Mouse (Mus musculus): ENCODE data around the gene Lama5. TPM values are rescaled to one million over a fixed set of nuclear protein-coding genes. Genes with fewer than 3 reads are reported as not detected.

The Lama5 gene
- polyA plus RNA-seq, 1 experiment from 2014 or later: 7.2 TPM

DNA sequence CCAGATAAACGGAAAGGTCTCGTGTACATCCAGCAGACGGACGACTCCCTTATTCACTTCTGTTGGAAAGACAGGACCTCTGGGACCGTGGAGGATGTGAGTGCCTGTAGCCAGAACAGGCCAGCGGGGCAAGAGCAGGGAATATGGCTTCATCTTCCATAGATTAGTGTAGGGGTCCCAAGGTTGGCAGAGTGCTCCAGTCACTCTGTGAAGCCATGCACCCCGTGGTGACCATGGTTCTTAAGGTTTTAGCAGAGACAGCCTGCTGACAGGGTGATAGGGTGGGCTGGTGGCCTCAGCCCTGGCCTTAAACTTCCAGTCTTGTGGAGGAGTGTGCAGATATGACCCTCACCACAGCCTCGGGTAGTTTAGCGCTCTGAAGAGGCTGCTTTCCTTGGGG lies 53.5 kb downstream of the Lama5 start:
- Histone ChIP-seq H3K27me3 (ENCODE audit: insufficient read depth, poor library complexity, severe bottlenecking) (no peaks in the 10 kb centered on the region), H3K4me3 (peak overlapping the region; percentile 95), H3K9me3 (no peaks in the 10 kb centered on the region), H3K4me1 (replicated peaks) (peaks cover 33% of the 10 kb centered on the region), H3K36me3 (peaks cover 46% of the 10 kb centered on the region), H3K27ac (peak overlapping the region; percentile 97)
- 7% methylated on average over 9 of the region's 9 CpGs for WGBS
- DNase-seq (ENCODE audit: low spot score): no peak

DNA sequence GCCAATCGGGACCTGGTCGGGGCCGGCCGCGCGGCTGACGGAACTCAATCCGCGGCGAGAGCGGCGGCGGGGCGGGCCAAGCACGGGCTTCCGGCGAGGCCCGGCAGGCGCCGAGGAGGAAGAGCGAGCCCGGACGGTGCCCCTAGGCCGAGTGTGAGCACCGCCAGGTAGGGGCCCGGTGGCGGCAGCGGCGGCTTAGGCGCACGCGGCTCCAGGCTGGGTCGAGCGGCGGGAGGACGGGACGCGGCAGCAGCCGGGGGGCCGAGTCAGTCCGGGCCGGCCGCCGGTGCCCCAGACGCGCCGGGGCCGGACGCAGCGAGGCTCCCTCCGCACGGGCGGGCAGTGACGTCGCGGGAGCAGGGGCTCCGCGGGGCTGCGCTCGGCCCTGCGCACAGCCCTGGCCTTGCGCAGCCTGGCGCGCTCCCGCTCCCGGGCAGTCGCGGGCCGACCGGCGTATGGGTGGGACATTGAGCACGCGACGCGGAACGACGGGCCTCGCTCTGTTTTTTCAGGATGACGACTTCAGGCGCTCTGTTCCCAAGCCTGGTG lies 54.1 kb downstream of the Lama5 start:
- H3K27ac ChIP-seq: peak overlapping the region; percentile 97
- H3K9me3 ChIP-seq: no peaks in the 10 kb centered on the region
- DNase-seq (ENCODE audit: low spot score): no peak
- peak overlapping the region; percentile 95 for H3K4me3 ChIP-seq
- H3K4me1 ChIP-seq (replicated peaks): peaks cover 33% of the 10 kb centered on the region
- no peaks in the 10 kb centered on the region for H3K27me3 ChIP-seq (ENCODE audit: insufficient read depth, poor library complexity, severe bottlenecking)
- under 1% methylated on average over 80 of the region's 80 CpGs for WGBS
- H3K36me3 ChIP-seq: peaks cover 41% of the 10 kb centered on the region

DNA sequence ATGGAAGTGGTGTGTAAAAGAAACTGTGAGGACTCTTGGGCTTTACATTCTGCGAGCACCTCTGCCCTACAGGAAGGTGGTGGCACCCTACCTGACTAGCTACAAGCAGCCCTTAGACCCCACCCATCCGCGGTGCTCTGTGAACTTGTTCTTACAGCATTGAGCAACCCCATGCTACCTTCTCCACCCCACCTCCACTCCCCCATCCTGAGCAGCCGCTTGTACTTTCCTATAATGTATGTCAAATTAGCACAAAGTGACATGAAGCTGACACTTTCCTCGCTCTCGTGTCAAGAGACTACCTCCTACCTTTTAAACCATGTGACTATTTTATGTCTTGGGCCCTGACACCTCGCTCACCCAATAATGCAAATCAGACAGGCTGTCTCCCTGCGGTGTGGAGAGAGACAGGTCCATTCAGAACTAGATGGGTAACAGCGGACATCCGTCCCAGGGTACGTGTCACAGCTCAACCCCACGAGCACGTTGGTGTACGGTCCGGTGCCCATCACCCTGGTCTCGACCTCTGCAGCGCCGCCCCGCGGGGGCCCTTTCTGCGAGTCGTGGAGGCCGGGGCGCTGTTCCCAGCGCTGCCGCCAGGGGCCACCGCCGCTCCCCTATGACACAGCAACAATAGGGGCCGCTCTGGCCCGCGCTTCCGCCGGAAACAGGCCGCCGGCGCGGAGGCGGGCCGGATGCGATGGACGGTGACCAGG lies 54.7 kb downstream of the Lama5 start, which contains the start of gene Adrm1:
Adrm1 (plus strand) TSS at position 680 of the 716 bp plus-strand sequence.
- Histone ChIP-seq H3K27ac (peak within 1 kb of the TSS; percentile 97), H3K4me3 (peak within 1 kb of the TSS; percentile 95), H3K36me3 (peaks cover 34% of the 10 kb centered on the region), H3K4me1 (replicated peaks) (peaks cover 33% of the 10 kb centered on the region), H3K27me3 (ENCODE audit: insufficient read depth, poor library complexity, severe bottlenecking) (no peaks in the 10 kb centered on the region), H3K9me3 (no peaks in the 10 kb centered on the region)
- DNase-seq (ENCODE audit: low spot score): peak; percentile 98
- whole genome bisulfite sequencing: 5% methylated on average over 41 of the region's 41 CpGs

DNA sequence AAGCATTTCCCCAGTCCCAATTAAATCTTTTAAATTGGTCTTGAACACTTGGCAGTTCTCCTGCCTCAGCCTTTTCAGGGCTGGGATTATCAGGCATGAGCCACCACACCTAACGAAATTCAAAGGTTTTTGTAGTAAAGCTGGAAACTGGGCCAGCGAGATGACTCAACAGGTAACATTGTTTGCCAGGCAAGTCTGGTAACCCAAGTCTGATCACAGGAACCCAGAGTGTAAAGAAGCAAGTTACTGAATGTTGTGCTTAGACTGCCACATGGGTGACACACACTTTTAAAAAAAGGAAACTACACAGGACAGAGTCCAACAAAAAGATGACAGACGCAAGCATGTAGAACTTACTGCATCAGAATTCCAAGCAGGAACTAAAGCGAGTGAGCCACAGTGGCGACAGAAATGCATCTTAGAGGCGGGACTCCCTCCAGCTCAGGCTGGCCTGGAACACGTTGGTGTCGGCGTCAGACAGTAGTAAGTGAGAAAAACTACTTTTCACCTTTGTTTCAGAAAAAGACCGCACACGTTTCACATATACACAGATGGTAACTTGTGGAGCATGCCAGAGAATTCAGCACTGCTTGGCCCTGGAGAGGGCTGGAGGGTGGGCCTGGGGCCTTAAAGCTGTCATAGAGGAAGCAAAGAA lies 55.4 kb downstream of the Lama5 start:
- 89% methylated on average over 11 of the region's 11 CpGs for WGBS
- Histone ChIP-seq H3K27ac (peak overlapping the region; percentile 97), H3K4me1 (replicated peaks) (peaks cover 33% of the 10 kb centered on the region), H3K36me3 (peaks cover 28% of the 10 kb centered on the region), H3K9me3 (no peaks in the 10 kb centered on the region), H3K4me3 (no peak overlapping the region), H3K27me3 (ENCODE audit: insufficient read depth, poor library complexity, severe bottlenecking) (no peaks in the 10 kb centered on the region)
- DNase-seq (ENCODE audit: low spot score): no peak

DNA sequence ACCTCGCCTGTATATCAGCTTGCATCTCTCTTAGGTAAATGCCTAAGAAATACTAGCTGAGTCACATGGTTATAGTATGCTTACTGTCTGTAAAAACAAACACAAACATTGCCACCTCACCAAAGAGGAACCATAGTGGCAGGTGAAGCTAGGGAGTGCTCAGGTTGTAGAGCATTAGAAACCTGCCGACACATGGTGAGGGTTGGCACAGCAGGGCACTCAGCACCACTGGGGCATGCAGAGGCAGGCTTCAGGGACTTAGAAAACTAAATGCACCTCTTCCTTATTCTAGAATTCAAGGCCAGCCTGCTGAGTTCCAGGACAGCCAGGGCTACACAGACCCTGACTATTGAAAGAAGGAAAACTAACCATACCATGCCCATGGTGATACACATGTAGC lies 58.8 kb downstream of the Lama5 start:
- H3K27ac ChIP-seq: no peak overlapping the region
- 87% methylated on average over 2 of the region's 2 CpGs for WGBS
- H3K27me3 ChIP-seq (ENCODE audit: insufficient read depth, poor library complexity, severe bottlenecking): no peaks in the 10 kb centered on the region
- H3K9me3 ChIP-seq: no peaks in the 10 kb centered on the region
- peaks cover 20% of the 10 kb centered on the region for H3K36me3 ChIP-seq
- H3K4me3 ChIP-seq: no peak overlapping the region
- DNase-seq (ENCODE audit: low spot score): no peak
- peaks cover 13% of the 10 kb centered on the region for H3K4me1 ChIP-seq (replicated peaks)

DNA sequence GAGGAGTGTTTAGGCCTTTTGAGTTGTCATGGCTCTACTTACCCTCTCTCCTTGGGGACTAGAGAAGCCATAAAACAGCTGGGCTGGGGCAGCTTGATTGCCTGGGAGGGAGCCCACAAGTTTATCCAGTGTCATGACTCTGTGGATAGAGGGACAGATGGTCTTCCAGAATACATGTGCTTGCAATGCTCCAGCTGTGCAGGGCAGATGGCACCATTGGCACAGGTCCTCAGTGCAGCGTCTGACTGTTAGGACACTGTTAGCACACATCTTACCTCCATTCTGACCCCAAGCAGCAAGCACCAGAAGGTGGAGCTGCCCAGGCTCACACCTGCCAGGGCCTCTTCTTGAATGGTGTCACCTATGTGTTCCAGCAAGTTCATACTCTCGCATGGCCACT lies 59.8 kb downstream of the Lama5 start:
- H3K27ac ChIP-seq: no peak overlapping the region; the same call in 1 of the 2 replicates
- WGBS: 89% methylated on average over 2 of the region's 2 CpGs
- H3K9me3 ChIP-seq: no peaks in the 10 kb centered on the region
- peaks cover 31% of the 10 kb centered on the region for H3K36me3 ChIP-seq
- no peaks in the 10 kb centered on the region for H3K27me3 ChIP-seq (ENCODE audit: insufficient read depth, poor library complexity, severe bottlenecking)
- H3K4me3 ChIP-seq: no peak overlapping the region
- DNase-seq (ENCODE audit: low spot score): no peak
- H3K4me1 ChIP-seq (replicated peaks): peaks cover 4% of the 10 kb centered on the region

DNA sequence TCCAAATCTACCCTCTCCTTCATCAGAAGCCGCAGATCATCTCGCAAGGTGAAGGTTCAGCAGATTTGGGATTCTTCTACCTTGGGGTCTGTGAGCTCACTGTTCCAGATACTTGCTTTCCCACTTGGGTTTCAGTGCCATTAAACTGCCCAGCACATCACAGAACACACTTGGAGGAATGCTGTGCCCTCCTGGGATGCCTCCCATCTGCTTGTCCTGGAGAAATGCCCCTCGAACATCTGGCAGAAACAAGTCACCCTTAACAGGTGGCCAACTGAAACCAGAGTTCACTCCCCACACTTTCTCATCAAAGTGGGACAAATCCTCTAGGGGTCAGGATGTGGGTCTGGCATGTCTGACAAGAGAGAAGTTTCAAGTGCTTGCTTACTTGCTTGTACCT lies 67.0 kb downstream of the Lama5 start:
- H3K27me3 ChIP-seq (ENCODE audit: insufficient read depth, poor library complexity, severe bottlenecking): no peaks in the 10 kb centered on the region
- H3K4me3 ChIP-seq: no peak overlapping the region
- WGBS: 89% methylated on average over 3 of the region's 3 CpGs
- no peak overlapping the region for H3K27ac ChIP-seq
- H3K9me3 ChIP-seq: no peaks in the 10 kb centered on the region
- no peak for DNase-seq (ENCODE audit: low spot score)
- peaks cover 86% of the 10 kb centered on the region for H3K36me3 ChIP-seq
- H3K4me1 ChIP-seq (replicated peaks): no peaks in the 10 kb centered on the region

DNA sequence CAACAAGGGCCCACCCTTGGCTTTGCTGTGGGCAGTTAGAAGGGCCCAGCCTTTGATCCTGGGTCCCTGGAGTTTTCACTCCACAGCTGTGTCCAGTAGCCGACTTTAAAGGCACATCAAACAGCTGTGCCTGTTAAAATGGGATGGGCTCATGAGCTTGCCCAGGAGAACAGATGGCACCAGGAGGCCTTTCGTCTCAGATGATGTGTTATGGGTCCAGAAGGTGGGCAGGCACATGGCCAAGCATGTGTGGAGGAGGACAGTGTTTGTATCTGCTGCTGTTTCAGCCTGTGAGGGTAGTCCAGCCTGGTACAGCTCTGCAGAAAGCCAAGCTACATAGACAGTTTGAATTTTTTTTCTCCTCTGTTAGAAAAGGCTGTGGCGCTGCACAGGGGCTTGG lies 70.9 kb downstream of the Lama5 start:
- peaks cover 89% of the 10 kb centered on the region for H3K36me3 ChIP-seq
- no peak overlapping the region for H3K4me3 ChIP-seq
- no peaks in the 10 kb centered on the region for H3K9me3 ChIP-seq
- no peaks in the 10 kb centered on the region for H3K4me1 ChIP-seq (replicated peaks)
- no peak for DNase-seq (ENCODE audit: low spot score)
- WGBS: 79% methylated on average over 3 of the region's 3 CpGs
- H3K27ac ChIP-seq: no peak overlapping the region
- H3K27me3 ChIP-seq (ENCODE audit: insufficient read depth, poor library complexity, severe bottlenecking): no peaks in the 10 kb centered on the region

DNA sequence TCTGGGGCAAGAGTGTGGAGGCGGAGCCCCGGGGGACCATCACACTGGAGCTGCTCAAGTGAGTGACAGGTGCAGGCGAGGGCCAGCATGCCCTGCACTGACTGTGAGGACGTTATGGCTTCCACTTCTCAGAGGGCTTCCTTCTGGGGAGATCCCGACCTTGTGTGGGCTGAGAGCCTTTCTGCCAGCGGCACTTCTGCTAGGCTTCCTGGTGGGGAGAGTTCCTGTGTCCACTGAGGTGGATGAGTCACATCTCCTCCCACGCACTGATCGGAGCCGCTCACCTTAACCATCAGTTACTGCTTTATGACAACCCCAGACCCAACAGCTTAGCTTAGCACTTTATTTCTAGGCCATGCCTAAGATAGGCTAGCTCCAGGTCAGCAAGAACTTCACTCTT lies 77.1 kb downstream of the Lama5 start:
- Histone ChIP-seq H3K9me3 (no peaks in the 10 kb centered on the region), H3K27me3 (ENCODE audit: insufficient read depth, poor library complexity, severe bottlenecking) (no peaks in the 10 kb centered on the region), H3K4me3 (no peak overlapping the region), H3K4me1 (replicated peaks) (no peaks in the 10 kb centered on the region), H3K36me3 (peaks cover 94% of the 10 kb centered on the region), H3K27ac (no peak overlapping the region)
- 88% methylated on average over 9 of the region's 9 CpGs for WGBS
- DNase-seq (ENCODE audit: low spot score): no peak

DNA sequence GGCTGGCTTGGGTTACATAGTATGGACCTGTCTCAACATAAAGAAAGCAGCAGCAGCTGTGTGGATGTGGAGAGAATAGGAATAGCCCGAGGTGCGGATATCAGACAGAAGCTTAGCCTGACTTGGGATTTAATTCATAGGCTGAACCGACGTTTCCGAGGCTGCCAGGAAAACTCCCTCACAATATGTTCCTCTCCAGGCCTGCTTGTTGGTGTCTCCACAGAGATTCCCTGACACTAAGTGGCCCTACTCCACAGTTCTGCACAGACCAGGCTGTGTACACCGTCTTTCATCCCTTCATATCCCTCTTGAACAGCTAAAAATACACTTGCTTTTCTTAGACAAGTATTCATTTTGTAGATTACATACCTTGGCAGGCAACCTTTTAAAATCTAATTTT lies 78.3 kb downstream of the Lama5 start:
- no peaks in the 10 kb centered on the region for H3K27me3 ChIP-seq (ENCODE audit: insufficient read depth, poor library complexity, severe bottlenecking)
- no peak overlapping the region for H3K27ac ChIP-seq
- no peaks in the 10 kb centered on the region for H3K4me1 ChIP-seq (replicated peaks)
- 94% methylated on average over 6 of the region's 6 CpGs for WGBS
- no peak overlapping the region for H3K4me3 ChIP-seq
- peaks cover 88% of the 10 kb centered on the region for H3K36me3 ChIP-seq
- DNase-seq (ENCODE audit: low spot score): no peak
- H3K9me3 ChIP-seq: no peaks in the 10 kb centered on the region

DNA sequence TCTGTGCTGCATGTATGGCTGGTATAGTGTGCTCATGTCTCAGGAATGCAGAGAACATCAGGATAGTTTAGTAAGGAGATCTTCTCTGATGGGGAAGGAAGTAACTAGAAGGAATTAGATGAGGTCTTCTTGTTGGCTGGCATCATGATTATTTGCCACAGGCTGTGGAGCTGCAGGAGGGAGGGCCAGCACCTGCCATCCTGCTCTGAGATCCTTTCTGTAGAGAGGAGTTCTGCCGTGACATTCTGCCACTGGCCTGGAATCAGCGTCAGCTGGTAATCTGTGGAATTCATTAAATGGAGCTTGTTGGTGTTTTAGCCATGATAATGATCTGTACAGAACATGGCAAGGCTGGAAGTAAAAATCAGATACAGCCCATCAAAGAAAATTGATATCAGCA lies 79.6 kb downstream of the Lama5 start:
- Histone ChIP-seq H3K9me3 (no peaks in the 10 kb centered on the region), H3K27me3 (ENCODE audit: insufficient read depth, poor library complexity, severe bottlenecking) (no peaks in the 10 kb centered on the region), H3K27ac (no peak overlapping the region), H3K4me3 (no peak overlapping the region), H3K4me1 (replicated peaks) (no peaks in the 10 kb centered on the region), H3K36me3 (peaks cover 86% of the 10 kb centered on the region)
- DNase-seq (ENCODE audit: low spot score): no peak
- WGBS: 86% methylated on average over 2 of the region's 2 CpGs

DNA sequence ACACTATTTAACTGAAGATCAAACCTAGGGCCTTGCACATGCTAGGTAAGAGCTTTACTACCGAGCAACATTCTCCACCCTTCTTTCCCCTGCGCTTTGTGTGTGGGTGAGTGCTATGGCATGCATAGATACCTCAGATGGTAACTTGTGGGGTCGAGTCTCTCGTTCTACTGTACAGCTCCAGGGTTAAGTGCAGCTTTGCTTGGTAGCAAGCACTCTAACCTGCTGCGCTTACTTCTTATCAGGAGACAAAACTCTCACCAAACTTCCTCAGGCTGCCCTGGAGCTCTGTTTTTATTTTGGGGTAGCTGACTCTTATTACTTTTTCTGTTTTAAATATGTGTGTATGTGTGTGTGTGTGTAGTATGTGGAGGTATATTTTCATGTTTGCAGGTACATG lies 90.2 kb downstream of the Lama5 start:
- H3K4me3 ChIP-seq: no peak overlapping the region
- no peaks in the 10 kb centered on the region for H3K27me3 ChIP-seq (ENCODE audit: insufficient read depth, poor library complexity, severe bottlenecking)
- no peaks in the 10 kb centered on the region for H3K9me3 ChIP-seq
- H3K27ac ChIP-seq: no peak overlapping the region
- no peak for DNase-seq (ENCODE audit: low spot score)
- H3K4me1 ChIP-seq (replicated peaks): no peaks in the 10 kb centered on the region
- WGBS: 84% methylated on average over 5 of the region's 5 CpGs
- peaks cover 27% of the 10 kb centered on the region for H3K36me3 ChIP-seq

DNA sequence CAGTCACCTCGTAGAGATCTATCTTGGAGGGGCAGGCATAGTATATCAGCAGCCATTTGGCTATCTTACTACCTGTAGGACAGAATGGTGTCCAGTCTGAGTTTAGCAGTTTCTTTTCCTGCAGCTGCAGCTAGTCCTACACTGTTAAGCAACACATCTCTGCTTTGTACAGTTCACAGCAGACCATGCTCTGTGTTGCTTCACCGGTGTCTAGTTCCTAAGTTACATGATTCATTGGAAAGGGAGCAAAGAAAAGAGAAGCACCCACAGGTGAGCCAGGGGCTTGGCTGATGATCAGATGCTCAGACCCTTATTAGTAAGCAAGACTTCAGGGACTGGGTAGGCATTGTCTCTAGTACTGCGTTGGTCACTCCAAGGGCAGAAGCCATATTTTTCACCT lies 91.7 kb downstream of the Lama5 start:
- peaks cover 15% of the 10 kb centered on the region for H3K36me3 ChIP-seq
- no peak for DNase-seq (ENCODE audit: low spot score)
- no peak overlapping the region for H3K4me3 ChIP-seq
- H3K4me1 ChIP-seq (replicated peaks): no peaks in the 10 kb centered on the region
- no peaks in the 10 kb centered on the region for H3K9me3 ChIP-seq
- no peaks in the 10 kb centered on the region for H3K27me3 ChIP-seq (ENCODE audit: insufficient read depth, poor library complexity, severe bottlenecking)
- WGBS: 92% methylated on average over 3 of the region's 3 CpGs
- no peak overlapping the region for H3K27ac ChIP-seq
